Mouse (Mus musculus) C2C12 (cell line): ENCODE data around the gene Ctrc.

ENCODE experiments used
- CEBPB ChIP-seq: IDR thresholded peaks from one replicate; pipeline ENCODE4 v1.6.1; 2011; ENCODE audit warnings: low read depth, mild to moderate bottlenecking, control low read depth, moderate library complexity
- CTCF ChIP-seq: IDR thresholded peaks from one replicate; pipeline ENCODE4 v1.5.1; 2011; ENCODE audit not compliant: control insufficient read depth, insufficient read depth, insufficient read length
- MYOD1 ChIP-seq: IDR thresholded peaks from one replicate; pipeline ENCODE4 v1.6.1; 2011; ENCODE audit warnings: low read depth; ENCODE audit not compliant: control insufficient read depth, insufficient read length
- USF1 ChIP-seq: IDR thresholded peaks from one replicate; pipeline ENCODE4 v1.6.1; 2011; ENCODE audit warnings: low read depth, mild to moderate bottlenecking, control low read depth, moderate library complexity

GRCm38 (mm10) chr4:141872977-141873376 is 26.8 kb upstream of the Ctrc start:
- no peak for TF ChIP-seq CTCF
- TF ChIP-seq MYOD1: no peak
- no peak for TF ChIP-seq USF1
- TF ChIP-seq CEBPB: no peak
